Mouse (Mus musculus): ENCODE measurements around the gene Nosip.

The Nosip gene

DNA sequence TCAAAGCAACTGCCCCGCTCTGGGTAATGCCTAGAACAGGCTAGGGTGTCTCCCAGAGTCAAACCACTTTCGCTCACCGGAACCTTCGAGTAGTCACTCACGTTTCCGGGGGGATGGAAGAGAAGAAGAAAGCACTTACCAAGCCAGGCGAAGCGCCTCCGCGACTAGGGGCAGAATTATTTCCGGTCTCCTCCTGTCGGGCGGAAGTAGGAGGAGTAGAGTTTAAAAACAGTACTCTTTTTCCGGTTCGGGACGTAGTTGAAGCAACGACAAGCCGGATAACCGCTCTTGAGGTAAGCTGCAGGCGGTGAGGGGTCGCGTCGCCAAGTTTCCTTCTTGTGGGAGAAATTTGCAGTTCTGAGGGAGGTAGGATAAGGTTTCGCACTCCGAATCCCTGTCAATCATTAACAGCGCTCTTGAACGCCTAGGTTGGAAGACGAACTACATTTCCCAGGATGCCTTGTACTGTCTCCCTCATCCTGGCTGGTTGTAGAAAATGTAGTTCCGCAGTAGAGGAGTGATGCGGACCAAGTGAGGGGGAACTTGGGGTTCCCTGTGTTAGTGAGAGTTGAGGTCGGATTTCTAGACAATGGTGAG, at the start of gene Nosip, which contains the start of gene Prrg2:
Gene Nosip (plus strand): TSS at position 191 of the 597 bp plus-strand sequence.
Gene Prrg2 (minus strand): TSS at position 439 of the 597 bp plus-strand sequence.
- ChIA-PET CTCF (interaction anchor here in 1 of 4 experiments (0.6 kb wide), 1 partner anchor 45 kb away, joined by 3 read pairs; the partner anchor contains the start of gene Rras), POLR2A (interaction anchor here in 3 of 4 experiments (0.6 to 8.9 kb wide), 15 partner anchors 8 to 305 kb away, joined by 3 to 98 read pairs (median 6); partner anchors contain the start of genes Prmt1 (in 2 of the 3), Prr12 (in 1 of the 3), Rps11 (in 1 of the 3) and Rras (in 1 of the 3))

DNA sequence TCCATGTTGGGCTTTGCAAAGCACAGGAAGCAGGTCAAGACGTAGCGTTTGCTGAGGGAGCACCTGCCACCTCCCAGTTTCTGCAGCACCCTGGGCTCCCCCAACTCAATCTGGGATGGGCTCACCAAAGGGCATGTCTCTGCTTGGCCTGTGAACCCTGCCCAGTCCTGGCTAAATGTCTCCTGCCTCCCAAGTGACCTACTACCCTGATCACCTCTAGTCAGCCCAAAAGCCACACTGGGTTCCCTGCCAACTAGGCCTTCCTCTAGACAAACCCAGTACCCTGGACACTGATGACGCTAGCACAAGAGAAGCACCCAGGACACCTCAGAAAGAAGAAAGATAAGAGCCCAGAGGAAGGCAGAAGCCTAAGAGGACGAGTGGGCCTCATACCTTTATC, 49.4 kb upstream of the Nosip start:
- CTCF ChIA-PET = no interaction called here
- POLR2A ChIA-PET = interaction anchor here in 3 of 4 experiments (0.7 to 8.7 kb wide), 10 partner anchors 9 to 61 kb away, joined by 3 to 155 read pairs (median 4); partner anchors contain the start of genes Irf3 (in 3 of the 3), Bcl2l12 (in 2 of the 3) and Prmt1 (in 2 of the 3)

GRCm38 (mm10) chr7:45013366-45014095, 48.7 kb upstream of the Nosip start:
- ChIA-PET POLR2A (interaction anchor here (0.6 to 8.7 kb wide), 20 partner anchors 8 to 111 kb away, joined by 3 to 155 read pairs (median 5); partner anchors contain the start of genes Irf3 (in 3 of the 4), Bcl2l12 (in 2 of the 4), Prmt1 (in 2 of the 4) and Rpl13a (in 1 of the 4)), CTCF (interaction anchor here in 1 of 4 experiments (0.6 kb wide), 1 partner anchor 269 kb away, joined by 4 read pairs; no protein-coding TSS in a partner anchor)

DNA sequence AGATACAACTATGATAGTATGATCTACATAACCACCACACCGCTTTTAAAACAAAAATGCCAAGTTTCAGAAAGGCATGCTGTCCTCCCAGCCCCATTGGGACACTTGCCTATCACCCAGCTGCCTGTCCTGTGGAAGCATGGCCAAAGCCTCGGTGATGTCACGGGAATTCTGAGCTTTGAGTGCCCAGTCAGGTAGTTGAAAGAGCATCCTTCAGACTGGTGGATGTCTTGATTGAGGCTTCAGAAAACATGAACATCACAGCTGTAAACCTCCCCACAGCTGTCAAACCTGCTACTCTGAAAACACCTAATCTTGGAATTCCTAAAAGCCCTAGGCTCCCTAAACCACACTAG, 48.2 kb upstream of the Nosip start:
- ChIA-PET POLR2A (interaction anchor here (0.6 to 8.7 kb wide), 18 partner anchors 8 to 165 kb away, joined by 3 to 155 read pairs (median 5); partner anchors contain the start of genes Prmt1 (in 2 of the 4), Bcl2l12 (in 1 of the 4), Irf3 (in 1 of the 4) and Rpl13a (in 1 of the 4)), CTCF (interaction anchor here in 2 of 4 experiments (0.6 to 0.9 kb wide), 2 partner anchors 61 to 269 kb away, joined by 3 to 4 read pairs; no protein-coding TSS in a partner anchor)

- ChIA-PET CTCF (interaction anchor here in 1 of 4 experiments (0.6 to 3.9 kb wide), 4 partner anchors 33 to 86 kb away, joined by 3 to 44 read pairs (median 6); partner anchors contain the start of gene Ap2a1), POLR2A (interaction anchor here (0.5 to 8.7 kb wide), 59 partner anchors 9 to 732 kb away, joined by 3 to 155 read pairs (median 4); partner anchors contain the start of genes Bcl2l12 (in 3 of the 4), Irf3 (in 3 of the 4), Prmt1 (in 3 of the 4) and Aldh16a1 (in 2 of the 4))
These were observed 46.8 kb upstream of the Nosip start for GRCm38 (mm10) chr7:45015344-45015956.

DNA sequence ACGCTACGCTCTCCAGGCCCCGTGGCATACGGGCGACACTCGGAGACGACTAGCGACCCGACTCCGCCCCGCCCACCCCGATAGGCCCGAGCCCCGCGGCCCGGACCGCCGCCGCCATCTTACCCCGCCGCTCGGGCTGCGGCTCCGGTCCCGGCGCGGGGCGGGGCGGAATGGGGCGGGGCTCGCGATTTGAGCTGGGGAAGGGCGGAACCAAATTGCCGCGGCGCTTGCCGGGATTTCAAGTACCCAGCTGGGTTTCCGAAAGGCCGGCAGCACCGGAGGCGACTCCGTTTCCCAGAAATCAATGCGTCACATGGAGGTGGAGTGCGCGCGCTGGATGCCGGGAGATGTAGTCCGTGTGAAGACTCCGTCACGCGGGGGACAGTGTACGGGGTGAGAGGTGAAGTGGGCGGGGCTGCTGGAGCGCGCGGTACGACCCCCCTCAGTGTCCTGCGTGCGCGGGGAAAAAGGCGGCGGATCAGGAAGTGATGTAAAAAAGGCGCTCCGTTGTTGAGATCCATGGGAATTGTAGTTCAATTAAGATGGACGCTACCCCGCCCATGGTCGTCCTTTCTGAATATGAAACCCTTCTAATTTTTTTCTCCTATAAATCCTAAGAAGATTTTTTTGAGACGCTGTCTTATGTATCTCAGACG, 46.1 kb upstream of the Nosip start, which contains the start of gene Scaf1:
Gene Scaf1 (minus strand): TSS at position 407 of the 656 bp plus-strand sequence.
- ChIA-PET CTCF (interaction anchor here in 2 of 4 experiments (0.6 to 3.9 kb wide), 7 partner anchors 20 to 118 kb away, joined by 3 to 44 read pairs (median 5); partner anchors contain the start of gene Ap2a1 (in 1 of the 2)), POLR2A (interaction anchor here in 3 of 4 experiments (0.5 to 8.7 kb wide), 63 partner anchors 8 to 731 kb away, joined by 3 to 155 read pairs (median 4); partner anchors contain the start of genes Bcl2l12 (in 3 of the 3), Irf3 (in 3 of the 3), Prmt1 (in 3 of the 3) and Aldh16a1 (in 2 of the 3))

GRCm38 (mm10) chr7:45016761-45017160, 45.5 kb upstream of the Nosip start:
- ChIA-PET POLR2A (interaction anchor here in 3 of 4 experiments (0.7 to 8.7 kb wide), 87 partner anchors 9 to 701 kb away, joined by 3 to 155 read pairs (median 6); partner anchors contain the start of genes Irf3 (in 3 of the 3), Prmt1 (in 3 of the 3), Prr12 (in 3 of the 3) and Ap2a1 (in 2 of the 3)), CTCF (interaction anchor here in 3 of 4 experiments (0.7 to 3.9 kb wide), 17 partner anchors 12 to 369 kb away, joined by 3 to 44 read pairs (median 4); partner anchors contain the start of genes Ap2a1 (in 1 of the 3), Prr12 (in 1 of the 3) and Prrg2 (in 1 of the 3))

DNA sequence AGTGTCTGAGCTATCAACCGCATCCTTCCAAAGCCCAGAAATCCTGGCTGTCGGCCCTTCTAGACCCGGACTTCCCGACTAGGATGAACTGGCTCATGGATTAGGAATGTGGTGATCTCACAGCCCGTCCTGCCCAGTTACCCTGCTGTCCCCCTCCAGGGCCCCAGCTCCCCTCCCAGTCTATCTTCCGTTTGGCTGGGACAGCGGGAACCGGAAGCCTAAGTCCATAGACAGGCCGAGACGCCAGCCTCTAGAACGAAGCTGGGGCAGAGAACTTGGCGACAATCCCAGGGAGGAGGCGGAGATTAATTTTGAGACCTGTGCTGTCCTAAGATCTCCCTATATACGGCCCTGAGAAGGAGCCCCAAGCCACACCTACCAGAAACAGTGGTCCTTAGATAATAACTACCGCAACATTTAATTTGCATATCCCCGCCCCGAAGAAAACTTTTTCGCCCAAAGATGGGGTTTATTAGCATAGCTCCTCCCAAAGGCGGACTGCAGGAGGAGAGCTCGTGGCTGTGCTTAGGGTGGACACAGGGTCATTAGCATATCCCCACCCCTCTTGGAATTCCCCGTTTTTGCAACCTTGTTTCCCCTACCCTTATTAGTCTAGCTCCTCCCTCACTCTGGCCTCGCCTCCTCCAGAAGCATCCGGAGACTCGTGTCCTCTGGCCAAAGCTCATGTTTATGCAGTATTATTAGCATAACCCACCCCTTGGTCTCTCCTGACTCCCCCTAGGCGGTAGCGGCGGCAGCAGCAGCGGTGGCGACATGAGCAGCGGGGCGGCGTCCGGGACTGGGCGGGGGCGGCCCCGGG, 44.8 kb upstream of the Nosip start, which contains the start of gene Rras:
Gene Rras (plus strand): TSS at position 720 of the 820 bp plus-strand sequence.
- CTCF ChIA-PET = interaction anchor here (0.5 to 3.9 kb wide), 42 partner anchors 10 to 784 kb away, joined by 3 to 44 read pairs (median 4); partner anchors contain the start of genes Aldh16a1 (in 1 of the 4), Ap2a1 (in 1 of the 4), Pih1d1 (in 1 of the 4) and Prmt1 (in 1 of the 4)
- POLR2A ChIA-PET = interaction anchor here (0.6 to 8.7 kb wide), 149 partner anchors 9 to 701 kb away, joined by 3 to 155 read pairs (median 5); partner anchors contain the start of genes Il4i1 (in 3 of the 4), Irf3 (in 3 of the 4), Nup62 (in 3 of the 4) and Prmt1 (in 3 of the 4)

GRCm38 (mm10) chr7:45019031-45019571, 43.1 kb upstream of the Nosip start:
- CTCF ChIA-PET = interaction anchor here in 1 of 4 experiments (2.0 to 3.9 kb wide), 2 partner anchors 48 to 143 kb away, joined by 10 to 44 read pairs; no protein-coding TSS in a partner anchor
- POLR2A ChIA-PET = interaction anchor here in 3 of 4 experiments (0.6 to 8.7 kb wide), 26 partner anchors 7 to 322 kb away, joined by 3 to 155 read pairs (median 20); partner anchors contain the start of genes Prmt1 (in 3 of the 3), Irf3 (in 2 of the 3), Prr12 (in 2 of the 3) and Aldh16a1 (in 1 of the 3)

DNA sequence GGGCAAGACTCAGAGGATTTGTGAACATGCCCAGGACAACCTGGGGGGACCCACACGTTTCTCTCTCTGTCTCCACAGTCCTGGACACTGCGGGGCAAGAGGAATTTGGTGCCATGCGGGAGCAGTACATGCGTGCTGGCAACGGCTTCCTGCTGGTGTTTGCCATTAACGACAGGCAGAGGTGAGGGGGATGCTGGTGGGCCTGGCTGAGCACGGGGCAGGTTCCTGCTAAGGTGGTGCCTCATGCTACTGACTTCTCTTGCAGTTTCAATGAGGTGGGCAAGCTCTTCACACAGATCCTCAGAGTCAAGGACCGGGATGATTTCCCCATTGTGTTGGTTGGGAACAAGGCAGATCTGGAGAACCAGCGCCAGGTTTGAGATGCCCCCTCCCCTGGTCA, 42.0 kb upstream of the Nosip start:
- ChIA-PET CTCF (no interaction called here), POLR2A (interaction anchor here in 2 of 4 experiments (0.6 to 4.4 kb wide), 4 partner anchors 18 to 105 kb away, joined by 3 to 18 read pairs (median 3); no protein-coding TSS in a partner anchor)

DNA sequence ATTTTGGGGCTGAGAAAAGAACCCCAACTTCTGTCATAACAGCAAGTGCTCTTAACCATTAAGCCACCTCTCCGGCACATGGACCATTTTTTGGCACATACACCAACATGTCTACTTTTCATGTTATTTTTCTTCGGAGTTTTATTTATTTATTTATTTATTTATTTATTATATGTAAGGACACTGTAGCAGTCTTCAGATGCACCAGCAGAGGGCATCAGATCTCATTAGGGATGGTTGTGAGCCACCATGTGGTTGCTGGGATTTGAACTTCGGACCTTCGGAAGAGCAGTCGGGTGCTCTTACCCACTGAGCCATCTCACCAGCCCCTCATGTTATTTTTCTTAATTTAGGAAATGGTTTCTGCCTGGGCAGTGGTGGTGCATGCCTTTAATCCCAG, 38.5 kb upstream of the Nosip start:
- CTCF ChIA-PET = interaction anchor here in 2 of 4 experiments (0.5 to 2.9 kb wide), 4 partner anchors 14 to 72 kb away, joined by 3 to 11 read pairs (median 6); partner anchors contain the start of gene Prmt1 (in 1 of the 2)
- POLR2A ChIA-PET = interaction anchor here in 2 of 4 experiments (1.3 to 8.0 kb wide), 5 partner anchors 14 to 30 kb away, joined by 3 to 66 read pairs (median 6); no protein-coding TSS in a partner anchor

GRCm38 (mm10) chr7:45024281-45025248, 37.7 kb upstream of the Nosip start:
- CTCF ChIA-PET = interaction anchor here in 3 of 4 experiments (0.5 to 5.2 kb wide), 16 partner anchors 11 to 720 kb away, joined by 3 to 23 read pairs (median 4); partner anchors contain the start of gene Prmt1 (in 1 of the 3)
- POLR2A ChIA-PET = interaction anchor here in 3 of 4 experiments (0.6 to 8.0 kb wide), 27 partner anchors 7 to 621 kb away, joined by 3 to 66 read pairs (median 4); partner anchors contain the start of genes Prmt1 (in 3 of the 3), Ap2a1 (in 2 of the 3), Scaf1 (in 2 of the 3) and Irf3 (in 1 of the 3)

GRCm38 (mm10) chr7:45025601-45026220, 36.5 kb upstream of the Nosip start:
- ChIA-PET POLR2A (interaction anchor here (0.6 to 8.0 kb wide), 32 partner anchors 8 to 620 kb away, joined by 3 to 66 read pairs (median 4); partner anchors contain the start of genes Ap2a1 (in 2 of the 4), Prmt1 (in 2 of the 4), Rras (in 2 of the 4) and Scaf1 (in 2 of the 4)), CTCF (interaction anchor here in 3 of 4 experiments (0.9 to 5.2 kb wide), 13 partner anchors 10 to 202 kb away, joined by 3 to 23 read pairs (median 4); no protein-coding TSS in a partner anchor)

Measured in embryonic stem cell, embryonic (primary cell).